Mouse (Mus musculus): Measurements from ENCODE around the gene Rps16.

DNA sequence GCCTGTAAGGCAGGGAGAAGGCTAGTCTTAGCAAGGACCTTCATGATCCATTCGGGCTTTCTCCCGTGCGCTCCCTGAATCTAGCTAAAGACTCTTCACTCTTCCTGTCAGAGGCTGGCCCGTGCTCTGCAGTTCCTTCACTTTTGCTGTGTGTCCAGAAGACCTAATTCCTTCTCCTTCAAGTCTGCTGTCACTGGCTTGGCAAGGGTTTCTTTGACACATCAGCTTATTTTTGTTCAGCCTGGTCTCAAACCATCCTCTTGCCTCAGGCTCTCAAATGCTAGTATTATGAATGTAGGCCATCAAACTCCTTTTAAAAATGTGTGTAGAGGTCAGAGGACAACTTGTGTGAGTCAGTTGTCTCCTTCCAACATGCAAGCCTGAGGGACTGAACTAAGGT lies 33.2 kb downstream of the Rps16 start:
- no peak for TF ChIP-seq CTCF (IDR thresholded peaks at IDR 0.05; ENCODE audit: borderline replicate concordance, insufficient read depth, low read length)
- TF ChIP-seq POLR2A (IDR thresholded peaks at IDR 0.05; ENCODE audit: low read depth, low read length), result no peak
